Mouse (Mus musculus) heart, adult 2 months (tissue): ENCODE measurements around the gene Sema7a. TPM values are rescaled to one million over a fixed set of nuclear protein-coding genes. Genes with fewer than 3 reads are reported as not detected.

ENCODE experiments used
- DNase-seq, 2 experiments: peaks; one replicate each; pipeline ENCODE4 v3.0.0; 2021
- H3K27ac ChIP-seq: fragments of 200-600 bp; 2 replicates; pipeline ENCODE4 v1.8.1; 2022
- H3K27me3 ChIP-seq: fragments of 200-500 bp; 2 replicates; pipeline ENCODE4 v1.6.1; 2012; ENCODE audit warnings: mild to moderate bottlenecking, low read length, inconsistent platforms, mixed read lengths; ENCODE audit not compliant: control insufficient read depth, insufficient read depth
- H3K36me3 ChIP-seq: fragments of 200-500 bp; 2 replicates; pipeline ENCODE4 v1.6.1; 2012; ENCODE audit warnings: low read length, inconsistent platforms; ENCODE audit not compliant: control insufficient read depth, insufficient read depth
- H3K4me1 ChIP-seq: fragments of 200-500 bp; 2 replicates; pipeline ENCODE4 v1.6.1; 2011; ENCODE audit warnings: low read length; ENCODE audit not compliant: control insufficient read depth, insufficient read depth
- H3K4me3 ChIP-seq: fragments of 200-600 bp; 2 replicates; pipeline ENCODE4 v1.8.1; 2022
- H3K79me2 ChIP-seq: fragments of 200-500 bp; replicated peaks from 2 replicates; pipeline ENCODE4 v1.6.1; 2012; ENCODE audit warnings: mild to moderate bottlenecking, inconsistent platforms, low read length, moderate library complexity, mixed read lengths; ENCODE audit not compliant: control insufficient read depth, insufficient read depth
- H3K9ac ChIP-seq: fragments of 200-500 bp; 2 replicates; pipeline ENCODE4 v1.6.1; 2012; ENCODE audit warnings: low read depth, mild to moderate bottlenecking, control low read depth, inconsistent platforms, low read length, mixed read lengths
- CTCF ChIP-seq: fragments of 200-600 bp; IDR thresholded peaks from 2 replicates; pipeline ENCODE4 v1.8.1; 2022; ENCODE audit warnings: antibody characterized with exemption, mild to moderate bottlenecking, moderate library complexity
- EP300 ChIP-seq: fragments of 200-500 bp; IDR thresholded peaks from 2 replicates; pipeline ENCODE4 v1.6.1; 2011; ENCODE audit warnings: low read depth, low read length, control low read depth; ENCODE audit not compliant: insufficient read depth
- POLR2A ChIP-seq: fragments of 200-500 bp; IDR thresholded peaks from 2 replicates; pipeline ENCODE4 v1.6.1; 2011; ENCODE audit warnings: mild to moderate bottlenecking, low read depth, low read length, control low read depth; ENCODE audit not compliant: insufficient read depth
- WGBS: fragments of 180-500 bp; shearing (Covaris S2); methylation state at CpG from one replicate; pipeline ENCODE4 v1.1.7; 2018; 5-methylcytosine and 5-hydroxymethylcytosine counted together
- intact Hi-C: fragments of 180-260 bp; cut with DNase I; formaldehyde crosslinking; loops from one replicate; pipeline ENCODE4 v1.15.1; 2025
- polyA plus RNA-seq: library from polyadenylated mRNA; depleted of rRNA; stranded (reverse); fragments of >200 nt; gene quantifications from 2 replicates; pipeline ENCODE4 v1.2.3, GENCODE M21; 2012
- total RNA-seq, 2 experiments: library from RNA; stranded (reverse); gene quantifications; 2 replicates each; pipeline ENCODE4 v1.2.3; 2021

Sema7a gene
- total and polyA plus RNA-seq, 3 experiments, result 26.7 to 31.1 (median 29.0) TPM

GRCm38 (mm10) chr9:57904250-57904644 lies 35.7 kb upstream of the Sema7a start:
- H3K9ac ChIP-seq, result no peak overlapping the region
- TF ChIP-seq POLR2A (no peak), CTCF (no peak), EP300 (no peak)
- no peaks in the 10 kb centered on the region for H3K27me3 ChIP-seq
- H3K4me3 ChIP-seq, result no peak overlapping the region
- H3K36me3 ChIP-seq, result no peaks in the 10 kb centered on the region
- intact Hi-C loops, result no loop called here
- DNase-seq, result no peak
- no peak overlapping the region for H3K27ac ChIP-seq
- WGBS, result 81% methylated on average over 5 of the region's 5 CpGs
- no peaks in the 10 kb centered on the region for H3K79me2 ChIP-seq
- H3K4me1 ChIP-seq, result no peaks in the 10 kb centered on the region; the same call in 1 of the 2 replicates

- DNase-seq, result no peak
- Histone ChIP-seq H3K9ac (no peak overlapping the region), H3K4me1 (peaks cover 5% of the 10 kb centered on the region; the same call in 1 of the 2 replicates), H3K36me3 (peaks cover 2% of the 10 kb centered on the region; the same call in 1 of the 2 replicates), H3K27ac (no peak overlapping the region), H3K79me2 (no peaks in the 10 kb centered on the region), H3K27me3 (no peaks in the 10 kb centered on the region), H3K4me3 (no peak overlapping the region)
- intact Hi-C loops, result no loop called here
- TF ChIP-seq EP300 (no peak), POLR2A (no peak), CTCF (no peak)
- 68% methylated on average over 6 of the region's 6 CpGs for WGBS
These were observed 32.7 kb upstream of the Sema7a start for GRCm38 (mm10) chr9:57907206-57907605.

GRCm38 (mm10) chr9:57910254-57911160 lies 29.4 kb upstream of the Sema7a start, which contains the start of gene Ubl7:
TSS of gene Ubl7 (plus strand) at chr9:57910979.
- peaks cover 5% of the 10 kb centered on the region; the same call in 1 of the 2 replicates for H3K4me1 ChIP-seq
- no peaks in the 10 kb centered on the region for H3K27me3 ChIP-seq
- peaks cover 4% of the 10 kb centered on the region for H3K36me3 ChIP-seq
- 2% methylated on average over 47 of the region's 47 CpGs for WGBS
- no peaks in the 10 kb centered on the region for H3K79me2 ChIP-seq
- peak; percentile 91 to 94 for DNase-seq
- peak within 1 kb of the TSS; percentile 83 for H3K27ac ChIP-seq
- peak; percentile 26; the same call in 1 of the 2 replicates for TF ChIP-seq CTCF
- 0 out of 2 replicates have a peak, but pooled peaks have one; percentile 72 for TF ChIP-seq EP300
- peak; percentile 93 for TF ChIP-seq POLR2A
- intact Hi-C loops, result loop anchor here (2.0 kb wide), 3 partner anchors 24 to 146 kb away; partner anchors contain the start of genes Arid3b and Clk3
- peak within 1 kb of the TSS; percentile 78 for H3K4me3 ChIP-seq
- peak within 1 kb of the TSS; percentile 92 for H3K9ac ChIP-seq

GRCm38 (mm10) chr9:57912571-57912970 lies 27.3 kb upstream of the Sema7a start:
- 77% methylated on average over 5 of the region's 5 CpGs for WGBS
- no peak for DNase-seq
- H3K4me3 ChIP-seq, result no peak overlapping the region
- no peaks in the 10 kb centered on the region for H3K27me3 ChIP-seq
- H3K79me2 ChIP-seq, result no peaks in the 10 kb centered on the region
- H3K4me1 ChIP-seq, result peaks cover 5% of the 10 kb centered on the region; the same call in 1 of the 2 replicates
- intact Hi-C loops, result no loop called here
- TF ChIP-seq EP300, result no peak
- TF ChIP-seq POLR2A, result no peak
- no peak for TF ChIP-seq CTCF
- H3K27ac ChIP-seq, result no peak overlapping the region
- no peak overlapping the region for H3K9ac ChIP-seq
- peaks cover 4% of the 10 kb centered on the region for H3K36me3 ChIP-seq

GRCm38 (mm10) chr9:57921491-57922060 lies 18.3 kb upstream of the Sema7a start:
- Histone ChIP-seq H3K4me1 (no peaks in the 10 kb centered on the region), H3K4me3 (no peak overlapping the region), H3K27me3 (no peaks in the 10 kb centered on the region), H3K9ac (no peak overlapping the region), H3K36me3 (peaks cover 2% of the 10 kb centered on the region), H3K79me2 (no peaks in the 10 kb centered on the region; the same call in 1 of the 2 replicates), H3K27ac (no peak overlapping the region)
- DNase-seq, result no peak
- WGBS, result 92% methylated on average over 9 of the region's 9 CpGs
- intact Hi-C loops, result no loop called here
- TF ChIP-seq EP300 (no peak), POLR2A (no peak), CTCF (no peak)
